Mouse (Mus musculus): ENCODE results near the gene Smim14.

Smim14 gene

GRCm38 (mm10) chr5:65457846-65458245 lies 79.1 kb downstream of the Smim14 start:
- no peak for DNase-seq

GRCm38 (mm10) chr5:65457086-65457827 lies 79.7 kb downstream of the Smim14 start:
- no peak for DNase-seq

DNA sequence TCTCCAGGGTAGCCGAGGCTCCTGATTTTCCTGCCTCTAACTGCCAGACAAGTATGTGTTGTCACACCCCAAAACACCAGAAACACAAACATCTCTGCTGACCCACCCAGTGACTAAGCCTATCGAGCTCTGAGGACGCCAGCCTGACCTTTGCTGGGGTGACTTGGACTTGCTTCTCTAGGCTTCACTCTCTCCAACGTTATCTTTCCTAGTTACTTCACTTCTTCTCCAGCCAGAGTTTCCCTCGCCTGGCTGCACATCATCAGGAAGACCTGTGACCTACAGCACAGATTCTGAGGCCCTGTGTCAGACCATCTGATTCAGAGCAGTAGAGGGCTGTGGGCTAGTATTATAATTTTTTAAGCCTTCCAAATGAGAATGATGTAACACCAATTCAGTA lies 82.2 kb downstream of the Smim14 start:
- no peak for DNase-seq

GRCm38 (mm10) chr5:65448941-65449340 lies 88.0 kb downstream of the Smim14 start:
- no peak for DNase-seq

- peak; percentile 86 to 91 for DNase-seq
These were observed 89.2 kb downstream of the Smim14 start for GRCm38 (mm10) chr5:65447826-65448225.

GRCm38 (mm10) chr5:65446756-65447155 lies 90.2 kb downstream of the Smim14 start:
- DNase-seq, result no peak

DNA sequence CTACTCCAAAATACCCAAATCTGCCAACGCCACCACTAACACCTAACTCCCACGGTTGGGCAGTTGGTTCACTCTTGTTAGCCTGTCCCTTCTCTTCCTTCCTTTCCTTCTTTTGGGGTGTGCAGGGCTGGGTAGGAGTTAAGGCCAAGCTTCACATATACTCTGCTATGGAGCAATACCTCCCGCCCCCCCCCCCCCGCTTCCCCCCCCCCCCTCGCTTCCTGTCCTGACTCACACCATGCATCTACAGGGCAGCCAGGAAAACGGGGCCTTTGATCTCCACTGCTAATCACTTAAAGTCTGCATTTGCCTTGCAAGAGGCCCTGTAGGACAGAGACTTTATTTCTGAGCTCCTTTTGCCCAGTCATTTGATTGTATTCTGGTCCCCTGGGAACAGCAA lies 92.0 kb downstream of the Smim14 start:
- peak in 1 of 2 experiments; percentile 43 for DNase-seq

GRCm38 (mm10) chr5:65438041-65438440 lies 98.9 kb downstream of the Smim14 start:
- no peak for DNase-seq

GRCm38 (mm10) chr5:65435806-65436561 lies 101.0 kb downstream of the Smim14 start, which contains the start of gene Ugdh:
TSS of gene Ugdh (minus strand) at chr5:65435949.
- peak; percentile 94 to 97 for DNase-seq

DNA sequence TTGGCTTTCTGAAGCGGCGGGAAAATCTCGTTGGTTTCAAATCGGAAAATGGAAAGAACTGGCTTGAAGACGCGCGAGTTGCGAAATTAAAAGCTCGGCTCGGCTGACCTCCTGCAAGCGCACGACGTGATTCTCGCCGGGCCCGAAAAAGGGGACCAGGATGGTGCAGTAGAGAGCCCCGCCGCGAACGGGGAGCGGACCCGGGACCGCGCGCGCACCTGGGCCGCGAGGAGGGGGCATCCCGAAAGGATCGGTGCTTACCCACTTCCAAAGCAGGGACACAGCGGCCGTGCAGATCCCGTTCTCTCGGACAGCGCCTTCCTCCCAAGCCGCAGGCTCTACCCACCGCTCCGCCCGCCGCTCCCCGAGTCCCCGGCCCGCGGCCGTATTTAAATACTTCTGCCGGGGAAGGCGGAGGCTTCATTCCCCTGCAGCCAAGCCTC lies 101.6 kb downstream of the Smim14 start:
- no peak for DNase-seq

GRCm38 (mm10) chr5:65434471-65435362 lies 102.3 kb downstream of the Smim14 start:
- DNase-seq, result no peak

DNA sequence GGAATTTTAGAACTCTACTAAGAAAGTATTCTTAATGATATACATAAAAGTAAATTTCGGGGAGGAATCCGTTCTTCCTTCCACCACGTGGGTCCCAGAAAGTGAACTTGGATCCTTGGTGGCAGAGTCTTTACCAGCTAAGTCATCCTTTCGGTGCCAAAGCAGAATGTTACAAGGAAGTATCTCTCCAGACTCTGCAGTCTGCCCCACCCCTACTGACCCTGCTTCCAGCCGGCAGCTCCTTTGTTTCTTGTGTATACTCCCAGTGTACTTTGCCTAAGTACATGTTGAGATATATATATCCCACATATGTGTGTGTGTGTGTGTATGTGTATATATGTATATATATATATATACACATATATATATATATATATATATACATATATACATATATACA lies 107.5 kb downstream of the Smim14 start:
- no peak for DNase-seq

GRCm38 (mm10) chr5:65428321-65428720 lies 108.7 kb downstream of the Smim14 start:
- no peak for DNase-seq

- no peak for DNase-seq
These were observed 111.7 kb downstream of the Smim14 start for GRCm38 (mm10) chr5:65425251-65425650.

GRCm38 (mm10) chr5:65424215-65424614 lies 112.8 kb downstream of the Smim14 start:
- no peak for DNase-seq

DNA sequence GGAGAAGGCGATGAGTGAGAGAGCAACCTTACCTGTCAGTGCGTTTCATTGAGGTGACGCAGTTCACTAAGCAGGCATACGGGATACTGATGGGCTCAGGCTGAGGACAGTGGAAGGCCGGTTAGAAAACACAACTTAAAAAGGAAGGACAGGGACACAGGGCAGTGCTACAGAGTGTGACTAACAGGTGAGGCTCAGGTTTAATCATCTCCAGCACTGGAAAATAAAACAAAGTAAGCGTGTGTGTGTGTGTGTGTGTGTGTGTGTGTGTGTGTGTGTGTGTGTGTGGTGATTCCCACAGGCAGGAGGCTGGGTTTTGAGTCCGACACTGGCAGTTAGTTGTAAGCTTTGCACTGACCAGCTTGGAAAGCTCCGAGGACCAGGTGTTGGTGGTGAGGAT lies 114.2 kb downstream of the Smim14 start:
- no peak for DNase-seq

- DNase-seq, result no peak
These were observed 116.2 kb downstream of the Smim14 start for GRCm38 (mm10) chr5:65420822-65421221.

GRCm38 (mm10) chr5:65419136-65419535 lies 117.8 kb downstream of the Smim14 start:
- no peak for DNase-seq

DNA sequence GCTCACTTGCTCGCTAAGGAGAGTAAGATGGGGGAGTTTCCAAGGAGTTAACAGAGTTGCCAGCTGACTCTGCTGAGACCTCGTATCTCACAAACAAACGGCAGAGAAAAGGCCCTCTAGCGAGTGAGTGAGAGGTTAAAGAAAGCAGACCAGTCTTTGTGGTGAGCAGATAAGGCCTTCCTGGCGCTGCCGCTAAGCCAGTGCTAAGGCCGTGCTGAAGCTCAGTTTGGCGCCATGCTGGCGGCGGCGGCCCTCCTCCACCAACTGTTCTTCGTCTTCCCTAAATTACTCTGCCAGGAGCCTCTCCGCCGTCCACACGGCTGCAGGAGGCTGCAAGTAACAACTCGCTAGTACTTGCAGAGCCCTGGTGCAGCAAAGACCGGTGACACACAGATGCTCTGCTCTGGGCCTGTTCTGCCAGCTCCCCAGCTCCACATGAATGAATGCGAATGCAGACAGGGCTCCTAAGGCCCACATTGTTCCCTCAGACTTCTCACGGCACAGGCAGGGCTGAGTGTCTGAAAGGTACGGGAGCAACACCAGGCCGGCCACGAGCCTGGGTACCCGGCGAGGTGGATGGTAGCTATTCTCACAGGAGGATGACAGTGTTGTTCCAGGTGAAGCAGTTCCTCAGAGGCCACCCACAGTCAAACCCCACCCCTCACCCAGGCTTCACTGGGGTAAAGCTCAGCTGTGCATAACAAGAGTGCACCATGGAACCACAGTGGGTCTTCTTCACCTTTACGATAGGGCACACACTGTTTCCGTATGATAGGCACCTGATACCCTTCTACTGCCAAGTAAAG lies 121.1 kb downstream of the Smim14 start:
- DNase-seq, result peak in 1 of 2 experiments; percentile 31

GRCm38 (mm10) chr5:65407989-65408388 lies 129.0 kb downstream of the Smim14 start:
- no peak for DNase-seq

DNA sequence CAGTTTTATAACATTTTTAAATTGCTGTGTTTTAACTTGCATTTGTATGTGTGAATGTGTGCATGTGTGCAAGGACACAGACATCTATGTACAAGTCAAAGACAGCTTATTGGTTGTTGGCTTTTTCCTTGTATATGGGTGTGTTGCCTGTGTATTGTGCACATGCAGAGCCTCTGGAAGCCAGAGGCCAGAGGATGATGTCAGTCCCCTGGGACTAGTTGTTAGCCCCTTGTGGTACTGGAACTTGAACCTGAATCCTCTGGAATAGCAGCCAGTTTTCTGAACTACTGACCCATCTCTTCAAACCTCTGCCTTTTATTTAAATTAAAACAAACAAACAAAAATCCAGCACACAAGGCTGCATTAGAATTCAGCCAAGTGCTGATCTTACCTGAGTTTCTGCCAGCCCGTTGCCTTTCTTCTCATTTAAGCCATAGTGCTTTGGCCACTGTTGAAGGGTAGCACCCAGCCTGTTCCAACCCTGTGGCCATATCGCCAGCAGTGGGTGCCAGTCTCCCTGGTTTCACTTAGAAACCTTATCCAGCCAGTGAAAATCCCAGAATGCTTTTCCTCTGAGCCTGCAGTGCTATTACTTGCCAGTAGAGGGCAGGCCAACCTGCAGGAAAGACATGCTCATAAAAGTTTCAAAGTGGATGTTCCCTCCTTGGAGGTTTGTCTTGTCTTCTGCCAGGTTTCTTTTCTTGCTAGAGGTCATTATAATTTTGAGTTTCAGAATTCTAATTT lies 135.6 kb downstream of the Smim14 start:
- DNase-seq, result peak; percentile 84 to 89
